Mouse (Mus musculus) C2C12 (cell line): ENCODE data around the gene Col13a1. TPM values are rescaled to one million over a fixed set of nuclear protein-coding genes. Genes with fewer than 3 reads are reported as not detected.

Experiments used
- H3K27me3 ChIP-seq: one replicate; pipeline ENCODE4 v1.6.1; 2011; ENCODE audit not compliant: control insufficient read depth, insufficient read depth, insufficient read length
- H3K36me3 ChIP-seq: one replicate; pipeline ENCODE4 v1.6.1; 2011; ENCODE audit not compliant: control insufficient read depth, insufficient read depth
- H3K4me3 ChIP-seq: one replicate; pipeline ENCODE4 v1.5.1; 2011; ENCODE audit warnings: mild to moderate bottlenecking, control low read depth; ENCODE audit not compliant: poor library complexity, insufficient read depth, severe bottlenecking
- H3K79me2 ChIP-seq: one replicate; pipeline ENCODE4 v1.6.1; 2011; ENCODE audit not compliant: control insufficient read depth, insufficient read depth
- H3K79me3 ChIP-seq: one replicate; pipeline ENCODE4 v1.6.1; 2011; ENCODE audit warnings: low read depth, control low read depth
- H3ac ChIP-seq: one replicate; pipeline ENCODE3; 2011; ENCODE audit warnings: low read depth; ENCODE audit not compliant: control insufficient read depth, insufficient read length
- CEBPB ChIP-seq: IDR thresholded peaks from one replicate; pipeline ENCODE4 v1.6.1; 2011; ENCODE audit warnings: low read depth, mild to moderate bottlenecking, control low read depth, moderate library complexity
- CTCF ChIP-seq: IDR thresholded peaks from one replicate; pipeline ENCODE4 v1.5.1; 2011; ENCODE audit not compliant: control insufficient read depth, insufficient read depth, insufficient read length
- FOSL1 ChIP-seq: IDR thresholded peaks from one replicate; pipeline ENCODE4 v1.8.0; 2011; ENCODE audit warnings: mild to moderate bottlenecking, low read length; ENCODE audit not compliant: poor library complexity, insufficient read depth, severe bottlenecking
- MAX ChIP-seq: IDR thresholded peaks from one replicate; pipeline ENCODE4 v1.6.1; 2011; ENCODE audit warnings: mild to moderate bottlenecking, control low read depth
- MYOD1 ChIP-seq: IDR thresholded peaks from one replicate; pipeline ENCODE4 v1.6.1; 2011; ENCODE audit warnings: low read depth; ENCODE audit not compliant: control insufficient read depth, insufficient read length
- MYOG ChIP-seq: IDR thresholded peaks from one replicate; pipeline ENCODE4 v1.6.1; 2011; ENCODE audit not compliant: control insufficient read depth, insufficient read length; ENCODE audit errors: extremely low read depth
- USF1 ChIP-seq: IDR thresholded peaks from one replicate; pipeline ENCODE4 v1.6.1; 2011; ENCODE audit warnings: low read depth, mild to moderate bottlenecking, control low read depth, moderate library complexity
- long read RNA-seq, 2 experiments: library from polyadenylated mRNA; unstranded; transcript quantifications; one replicate each; pipeline ENCODE4 v2.0.0; 2019 to 2020
- polyA plus RNA-seq: library from polyadenylated mRNA; unstranded; fragments of >200 nt; fragmentation: generic; extraction: Trizol; gene quantifications from one replicate; pipeline ENCODE4 v1.2.1, GENCODE M21; 2012; ENCODE audit warnings: missing spikeins

The Col13a1 gene
- polyA plus RNA-seq = not detected
- long read RNA-seq, experiment 1 = 0 reads
- long read RNA-seq, experiment 2 = 0 reads

- Histone ChIP-seq H3K36me3 (no peaks in the 10 kb centered on the region), H3ac (no peak within 1 kb of the TSS), H3K79me2 (no peaks in the 10 kb centered on the region), H3K79me3 (no peaks in the 10 kb centered on the region), H3K27me3 (peaks cover 41% of the 10 kb centered on the region), H3K4me3 (no peak within 1 kb of the TSS)
- TF ChIP-seq FOSL1 = no peak
- no peak for TF ChIP-seq MYOD1
- no peak for TF ChIP-seq CTCF
- no peak for TF ChIP-seq CEBPB
- TF ChIP-seq MYOG = no peak
- no peak for TF ChIP-seq MAX
- TF ChIP-seq USF1 = no peak
Observed at GRCm38 (mm10) chr10:61978866-61979340, at the start of gene Col13a1. TSS of gene Col13a1 (minus strand) at chr10:61979108.

DNA sequence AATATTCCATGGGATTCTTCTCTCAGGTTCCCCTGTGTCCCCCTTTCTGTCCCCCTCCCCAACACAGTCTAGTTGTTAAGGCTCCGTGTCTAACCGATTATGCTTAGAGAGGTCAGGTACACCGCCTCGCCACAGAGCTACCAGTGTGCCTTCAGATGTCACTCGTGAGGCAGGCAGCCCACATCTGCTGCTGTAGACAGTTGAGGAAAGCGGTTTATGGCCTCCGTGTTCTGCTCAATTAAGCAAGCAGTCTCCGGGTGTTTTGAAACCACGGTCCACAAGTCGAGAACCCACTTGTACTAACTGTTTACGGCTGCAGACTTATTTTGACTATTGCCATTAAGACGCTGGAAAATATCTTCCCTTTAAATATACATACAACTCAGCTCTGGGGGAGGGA, 48.8 kb upstream of the Col13a1 start:
- H3K27me3 ChIP-seq = peaks cover 21% of the 10 kb centered on the region
- no peak overlapping the region for H3ac ChIP-seq
- no peak for TF ChIP-seq MYOG
- no peaks in the 10 kb centered on the region for H3K36me3 ChIP-seq
- H3K79me2 ChIP-seq = no peaks in the 10 kb centered on the region
- H3K4me3 ChIP-seq = no peak overlapping the region
- no peaks in the 10 kb centered on the region for H3K79me3 ChIP-seq

DNA sequence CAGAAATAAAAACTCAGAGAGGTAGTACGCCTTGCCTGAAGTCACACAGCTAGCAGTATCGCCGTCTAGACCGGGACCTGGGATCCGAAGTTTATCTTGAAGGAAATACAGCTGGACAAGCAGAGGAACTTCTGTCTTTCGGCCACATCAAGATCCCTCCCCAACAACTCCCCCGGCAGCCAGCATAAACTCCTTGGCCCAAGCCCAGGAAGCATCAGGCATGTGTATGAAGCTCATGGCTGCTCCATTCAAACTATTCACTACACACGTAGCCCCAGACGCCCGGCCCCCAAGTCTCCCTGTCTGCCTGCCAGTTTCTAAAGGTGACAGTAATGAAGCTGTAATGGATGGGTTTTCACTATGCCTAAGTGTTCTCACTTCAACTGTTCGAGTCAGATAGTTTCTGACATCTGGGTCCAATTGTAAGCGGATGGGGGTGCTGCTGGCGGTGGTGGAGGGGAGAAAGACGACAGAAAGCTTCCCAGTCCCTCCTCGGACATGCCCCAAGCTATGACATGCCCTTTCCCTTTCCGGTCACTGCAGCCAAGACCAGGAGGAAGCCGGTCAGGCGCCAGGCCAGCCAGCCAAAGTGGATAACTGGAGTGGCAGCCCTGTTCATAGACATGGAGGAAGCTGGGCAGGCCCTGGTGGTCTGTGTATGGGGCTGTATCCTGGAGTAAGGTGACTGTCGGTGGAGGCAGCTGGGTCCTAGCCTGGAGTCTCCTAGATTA, 45.1 kb upstream of the Col13a1 start:
- Histone ChIP-seq H3K27me3 (peaks cover 21% of the 10 kb centered on the region), H3K4me3 (no peak overlapping the region), H3K79me2 (no peaks in the 10 kb centered on the region), H3K79me3 (no peaks in the 10 kb centered on the region), H3ac (no peak overlapping the region), H3K36me3 (no peaks in the 10 kb centered on the region)
- TF ChIP-seq MYOD1 (no peak), CTCF (no peak), MYOG (no peak), FOSL1 (no peak), USF1 (no peak), CEBPB (no peak), MAX (no peak)

- Histone ChIP-seq H3K4me3 (no peak overlapping the region), H3K79me2 (no peaks in the 10 kb centered on the region), H3K27me3 (peaks cover 21% of the 10 kb centered on the region), H3K79me3 (no peaks in the 10 kb centered on the region), H3K36me3 (no peaks in the 10 kb centered on the region), H3ac (no peak overlapping the region)
- no peak for TF ChIP-seq CTCF
- TF ChIP-seq MAX = no peak
- TF ChIP-seq USF1 = no peak
- TF ChIP-seq FOSL1 = no peak
- TF ChIP-seq MYOG = no peak
- no peak for TF ChIP-seq CEBPB
- no peak for TF ChIP-seq MYOD1
Observed at GRCm38 (mm10) chr10:62020068-62020620, 41.2 kb upstream of the Col13a1 start.

GRCm38 (mm10) chr10:62019386-62020067, 40.6 kb upstream of the Col13a1 start:
- H3K79me3 ChIP-seq = no peaks in the 10 kb centered on the region
- H3K4me3 ChIP-seq = no peak overlapping the region
- TF ChIP-seq MYOD1 (no peak), USF1 (peak; percentile 25)
- no peaks in the 10 kb centered on the region for H3K79me2 ChIP-seq
- H3ac ChIP-seq = no peak overlapping the region
- peaks cover 15% of the 10 kb centered on the region for H3K27me3 ChIP-seq
- H3K36me3 ChIP-seq = no peaks in the 10 kb centered on the region

DNA sequence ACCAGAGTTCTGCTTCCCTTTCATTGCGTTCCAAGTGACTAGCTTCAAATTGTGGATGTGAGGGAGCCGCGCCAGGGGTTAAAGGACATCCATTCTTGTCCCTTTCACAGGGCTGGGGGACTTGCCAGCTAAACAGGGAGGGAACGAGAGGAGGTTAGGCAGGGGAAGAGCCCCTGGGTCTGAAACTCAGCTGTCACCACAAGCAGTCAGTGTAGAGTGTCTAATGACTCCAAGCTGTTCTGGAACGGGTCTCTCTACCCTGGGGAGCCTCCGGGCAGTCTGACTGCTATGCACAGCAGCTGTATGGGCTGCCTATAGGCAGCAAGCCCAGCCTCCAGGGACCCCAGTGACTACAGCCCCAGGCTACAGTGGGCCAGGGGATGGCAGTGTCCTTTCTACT, 38.0 kb upstream of the Col13a1 start:
- Histone ChIP-seq H3K36me3 (no peaks in the 10 kb centered on the region), H3K4me3 (no peak overlapping the region), H3K27me3 (no peaks in the 10 kb centered on the region), H3K79me3 (no peaks in the 10 kb centered on the region), H3K79me2 (no peaks in the 10 kb centered on the region), H3ac (no peak overlapping the region)
- TF ChIP-seq MAX (no peak), CTCF (no peak), MYOD1 (no peak), USF1 (no peak), CEBPB (no peak), MYOG (no peak), FOSL1 (no peak)
